Mouse (Mus musculus) olfactory bulb, adult 2 months (tissue): Measurements from ENCODE around the gene Mars2. TPM values are rescaled to one million over a fixed set of nuclear protein-coding genes. Genes with fewer than 3 reads are reported as not detected.

ENCODE experiments used
- H3K27ac ChIP-seq: fragments of 200-500 bp; 2 replicates; pipeline ENCODE4 v1.5.1; 2012; ENCODE audit warnings: low read depth, low read length; ENCODE audit not compliant: insufficient read depth
- H3K4me1 ChIP-seq: fragments of 200-500 bp; 2 replicates; pipeline ENCODE4 v1.6.1; 2012; ENCODE audit warnings: low read length; ENCODE audit not compliant: control insufficient read depth, insufficient read depth
- H3K4me3 ChIP-seq: fragments of 200-500 bp; 2 replicates; pipeline ENCODE4 v1.5.1; 2012; ENCODE audit warnings: mild to moderate bottlenecking, low read depth, low read length, moderate library complexity; ENCODE audit not compliant: insufficient read depth
- CTCF ChIP-seq: fragments of 200-500 bp; IDR thresholded peaks from 2 replicates; pipeline ENCODE4 v1.5.1; 2012; ENCODE audit warnings: low read depth, mild to moderate bottlenecking, low read length, moderate library complexity; ENCODE audit not compliant: insufficient read depth
- POLR2A ChIP-seq: fragments of 200-500 bp; IDR thresholded peaks from 2 replicates; pipeline ENCODE4 v1.6.1; 2012; ENCODE audit warnings: mild to moderate bottlenecking, low read depth, low read length, moderate library complexity; ENCODE audit not compliant: insufficient read depth
- WGBS: fragments of 180-500 bp; shearing (Covaris S2); methylation state at CpG from one replicate; pipeline ENCODE4 v1.1.7; 2018; 5-methylcytosine and 5-hydroxymethylcytosine counted together
- polyA plus RNA-seq: library from polyadenylated mRNA; stranded (reverse); fragments of >200 nt; gene quantifications from 2 replicates; pipeline ENCODE4 v1.2.4, GENCODE M21; 2012; ENCODE audit warnings: low replicate concordance; ENCODE audit not compliant: missing spikeins, insufficient read depth, insufficient read length

The Mars2 gene
- polyA plus RNA-seq, 1 experiment: not detected

- TF ChIP-seq POLR2A (no peak), CTCF (no peak)
- WGBS: 29% methylated on average over 18 of the region's 18 CpGs
- Histone ChIP-seq H3K4me1 (peaks cover 12% of the 10 kb centered on the region), H3K4me3 (no peak overlapping the region), H3K27ac (peak overlapping the region; percentile 80)
Measured at GRCm38 (mm10) chr1:55201850-55202752, 34.9 kb upstream of the Mars2 start.

DNA sequence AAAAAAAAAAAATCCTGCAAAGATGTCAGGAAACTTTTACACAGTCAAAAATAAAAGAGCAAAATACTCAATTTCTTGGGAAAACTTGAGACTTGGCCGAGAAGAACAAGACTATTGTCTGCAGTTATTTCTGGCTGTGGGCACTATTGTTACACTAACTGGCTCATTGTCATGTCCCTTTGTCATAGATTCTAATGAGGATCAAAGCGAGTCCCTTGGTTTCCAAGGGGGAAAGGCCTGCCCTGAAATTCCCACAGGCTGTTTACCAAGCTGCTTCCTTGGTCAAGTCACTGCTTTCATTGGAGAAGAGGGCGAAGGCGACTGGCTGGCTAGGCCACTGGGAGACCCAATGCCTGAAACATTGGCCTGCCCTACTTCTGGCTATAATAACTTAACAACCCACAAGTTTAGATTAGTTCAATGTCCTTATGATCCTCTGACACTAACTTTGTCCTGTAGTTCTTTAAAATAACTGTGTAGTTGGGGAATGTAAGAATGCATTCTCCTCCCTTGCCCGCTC is 31.1 kb upstream of the Mars2 start:
- no peak overlapping the region for H3K4me3 ChIP-seq
- WGBS: 71% methylated on average over 5 of the region's 5 CpGs
- TF ChIP-seq CTCF: no peak
- TF ChIP-seq POLR2A: no peak
- H3K27ac ChIP-seq: no peak overlapping the region
- H3K4me1 ChIP-seq: peaks cover 13% of the 10 kb centered on the region

- TF ChIP-seq CTCF (no peak), POLR2A (no peak)
Measured at GRCm38 (mm10) chr1:55207561-55207960, 29.4 kb upstream of the Mars2 start.

DNA sequence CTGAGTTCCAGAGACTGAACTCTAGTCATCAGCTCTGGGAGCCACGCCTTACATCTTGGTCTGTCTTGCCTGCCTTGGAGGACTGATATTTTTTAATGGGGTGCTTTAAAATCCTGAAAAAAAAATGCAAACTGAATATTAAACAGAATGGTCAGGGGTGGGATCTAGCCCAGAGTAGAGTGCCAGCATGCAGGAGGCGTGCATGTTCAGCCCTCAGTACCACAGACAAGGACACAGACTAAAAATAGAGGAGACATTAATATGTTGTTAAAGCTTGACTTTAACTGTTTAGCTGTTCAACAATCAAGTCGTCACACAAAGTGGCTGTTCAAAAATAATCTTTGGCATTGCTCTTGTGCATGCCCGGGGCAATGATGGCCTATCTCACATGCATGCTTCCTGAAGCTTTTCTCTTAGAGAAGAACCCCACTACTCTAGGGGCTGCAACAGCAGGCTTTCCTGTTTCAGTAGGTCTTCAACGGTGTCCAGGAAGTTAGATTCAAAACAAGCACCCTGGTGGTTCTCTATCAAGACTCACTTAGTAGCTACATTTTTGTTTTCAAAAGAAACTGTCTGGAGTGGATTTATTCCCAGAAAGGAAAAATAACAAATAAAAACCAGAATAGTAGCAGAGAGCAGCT is 28.4 kb upstream of the Mars2 start:
- Histone ChIP-seq H3K4me3 (no peak overlapping the region), H3K4me1 (0 out of 2 replicates have a peak, but pooled peaks cover 4% of the 10 kb centered on the region), H3K27ac (no peak overlapping the region)
- no peak for TF ChIP-seq POLR2A
- no peak for TF ChIP-seq CTCF
- WGBS: 69% methylated on average over 5 of the region's 5 CpGs

More at GRCm38 (mm10) chr1:55207561-55207960, 29.4 kb upstream of the Mars2 start:
- Histone ChIP-seq H3K4me3 (no peak overlapping the region), H3K4me1 (peaks cover 4% of the 10 kb centered on the region), H3K27ac (no peak overlapping the region)
- 77% methylated on average over 6 of the region's 6 CpGs for WGBS

- H3K4me1 ChIP-seq: 0 out of 2 replicates have a peak, but pooled peaks cover 5% of the 10 kb centered on the region
- H3K27ac ChIP-seq: no peak overlapping the region
- H3K4me3 ChIP-seq: no peak overlapping the region
- TF ChIP-seq CTCF (no peak), POLR2A (no peak)
- 69% methylated on average over 12 of the region's 12 CpGs for WGBS
Measured at GRCm38 (mm10) chr1:55210202-55210965, 26.6 kb upstream of the Mars2 start.

DNA sequence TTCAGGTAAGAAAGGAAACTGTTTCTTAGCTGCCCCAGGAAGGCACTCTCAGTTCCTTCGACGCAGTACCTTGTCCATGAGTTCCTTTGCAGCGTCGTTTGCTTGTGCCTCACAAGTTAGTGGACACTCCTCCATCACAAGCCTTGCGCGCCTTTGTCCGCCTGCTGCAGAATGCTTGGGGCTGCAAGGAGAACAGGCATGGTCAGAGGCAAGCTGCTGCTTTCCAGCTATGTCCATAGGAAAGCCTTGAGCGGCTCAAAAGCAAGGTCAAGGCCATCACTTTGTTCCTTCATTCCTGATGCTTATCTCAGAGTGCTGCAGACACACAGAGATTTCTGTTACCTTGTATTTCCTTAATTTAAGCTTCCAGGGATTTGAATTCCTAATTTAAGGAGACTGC is 25.9 kb upstream of the Mars2 start:
- H3K4me3 ChIP-seq: no peak overlapping the region
- no peak overlapping the region for H3K27ac ChIP-seq
- 88% methylated on average over 8 of the region's 8 CpGs for WGBS
- TF ChIP-seq POLR2A (no peak), CTCF (no peak)
- H3K4me1 ChIP-seq: 0 out of 2 replicates have a peak, but pooled peaks cover 6% of the 10 kb centered on the region

DNA sequence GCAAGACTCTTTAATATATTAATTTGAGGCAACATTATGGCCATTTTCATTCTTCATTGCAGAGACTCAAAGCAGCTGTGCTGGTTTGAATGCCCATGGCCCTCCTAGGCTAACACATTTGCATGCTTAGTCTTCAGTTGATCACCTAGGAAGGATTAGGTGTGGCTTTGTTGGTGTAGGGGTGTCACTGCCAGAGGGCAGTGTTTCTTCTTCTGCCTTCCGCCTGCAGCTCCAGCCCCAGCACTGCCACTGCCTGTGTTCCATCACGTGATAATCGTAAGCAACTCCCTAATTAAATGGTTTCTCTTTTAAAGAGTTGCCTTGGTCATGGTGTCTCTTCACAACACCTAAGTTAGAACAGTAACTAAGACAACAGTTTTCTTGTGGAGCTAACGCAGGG is 24.2 kb upstream of the Mars2 start:
- no peak overlapping the region for H3K4me3 ChIP-seq
- 0 out of 2 replicates have a peak, but pooled peaks cover 6% of the 10 kb centered on the region for H3K4me1 ChIP-seq
- WGBS: 88% methylated on average over 4 of the region's 4 CpGs
- no peak overlapping the region for H3K27ac ChIP-seq
- TF ChIP-seq CTCF (no peak), POLR2A (no peak)

DNA sequence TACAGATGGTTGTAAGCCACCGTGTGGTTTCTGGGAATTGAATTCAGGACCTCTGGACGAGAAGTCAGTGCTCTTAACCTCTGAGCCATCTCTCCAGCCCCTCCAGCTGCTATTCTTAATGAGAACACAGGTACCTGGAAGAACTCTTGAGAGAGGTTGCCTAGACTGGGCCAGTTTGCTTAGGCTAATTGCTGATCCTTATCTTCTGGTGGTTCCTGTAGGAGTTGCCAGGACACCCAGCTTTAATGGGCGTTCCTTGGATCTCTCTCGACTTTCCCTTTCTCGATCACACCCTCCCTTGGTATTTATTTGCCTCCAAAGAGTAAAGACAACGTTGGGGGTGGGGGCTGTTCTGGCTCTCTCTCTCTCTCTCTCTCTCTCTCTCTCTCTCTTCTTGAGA is 23.5 kb upstream of the Mars2 start:
- no peak overlapping the region for H3K27ac ChIP-seq
- 0 out of 2 replicates have a peak, but pooled peaks cover 6% of the 10 kb centered on the region for H3K4me1 ChIP-seq
- WGBS: 83% methylated on average over 6 of the region's 6 CpGs
- no peak for TF ChIP-seq POLR2A
- TF ChIP-seq CTCF: no peak
- H3K4me3 ChIP-seq: no peak overlapping the region
